Mouse (Mus musculus): Measurements from ENCODE around the gene Cdca7l.
A peak's percentile ranks its signal among the peaks of the same experiment; 100 is the strongest.
"Not testable (repeated sequence)": the region's sequence is repeated elsewhere in the genome, so short reads cannot be mapped to it uniquely, and the experiment has no call there.

Gene Cdca7l

DNA sequence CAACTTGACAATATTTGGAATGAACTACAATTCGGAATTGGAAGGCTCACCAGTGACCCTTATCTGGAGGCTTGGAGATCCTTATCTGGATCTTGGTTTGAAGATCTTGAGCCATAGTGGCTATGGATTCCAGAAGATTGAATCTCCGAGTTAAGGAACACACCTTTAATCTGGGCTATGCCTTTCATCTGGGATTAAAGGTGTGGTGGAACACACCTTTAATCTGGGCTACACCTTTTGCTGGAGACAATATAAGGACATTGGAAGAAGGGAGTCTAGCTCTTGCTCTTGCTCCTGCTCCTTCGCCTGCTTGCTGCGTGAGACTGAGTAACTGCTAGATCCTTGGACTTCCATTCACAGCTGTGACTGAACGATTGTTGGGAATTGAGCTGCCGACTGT, at the start of gene Cdca7l:
TSS of gene Cdca7l (plus strand) at position 301 of the 400 bp plus-strand sequence.
- not testable (repeated sequence) for DNase-seq (ENCODE audit: low read depth)

DNA sequence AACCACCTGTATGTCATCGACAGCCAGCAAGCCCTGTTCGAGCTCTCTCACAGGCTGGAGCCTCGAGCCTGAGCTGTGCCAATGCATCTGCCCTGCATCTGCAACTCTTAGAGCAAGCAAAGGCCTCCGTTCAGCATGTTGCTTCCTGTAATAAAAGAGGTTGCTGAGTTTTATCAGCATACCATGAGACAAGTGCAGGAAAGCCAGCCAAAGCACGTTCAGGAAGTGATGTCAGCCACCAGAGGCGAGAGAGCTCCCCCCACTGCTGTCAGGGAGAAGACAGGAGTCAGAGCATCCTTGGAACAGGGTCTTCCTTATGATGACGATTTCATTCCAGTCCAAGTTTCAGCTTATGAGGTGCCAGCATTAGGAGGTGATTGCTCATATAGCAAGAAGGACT, 48.1 kb upstream of the Cdca7l start:
- DNase-seq (ENCODE audit: low read depth): no peak

DNA sequence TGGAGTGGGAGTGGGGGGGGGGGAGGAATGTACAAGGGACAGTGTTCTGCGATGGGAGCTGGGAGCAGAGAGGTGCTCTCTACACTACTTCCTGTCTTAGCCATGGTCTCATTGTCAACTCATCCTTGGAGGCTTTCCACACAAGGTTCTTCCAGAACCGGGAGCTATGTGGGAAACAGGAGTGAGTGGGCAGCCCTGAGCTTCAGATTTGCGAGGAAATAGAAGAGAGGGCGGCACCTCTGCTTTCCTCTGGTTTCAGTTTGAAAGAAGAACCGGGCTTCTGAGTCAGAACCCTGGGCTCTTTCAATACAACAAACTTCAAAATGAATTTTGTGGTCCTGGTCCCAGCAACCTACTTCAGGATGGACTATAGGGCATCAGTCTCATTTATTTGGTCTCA, 43.7 kb upstream of the Cdca7l start:
- no peak for DNase-seq (ENCODE audit: low read depth)

DNA sequence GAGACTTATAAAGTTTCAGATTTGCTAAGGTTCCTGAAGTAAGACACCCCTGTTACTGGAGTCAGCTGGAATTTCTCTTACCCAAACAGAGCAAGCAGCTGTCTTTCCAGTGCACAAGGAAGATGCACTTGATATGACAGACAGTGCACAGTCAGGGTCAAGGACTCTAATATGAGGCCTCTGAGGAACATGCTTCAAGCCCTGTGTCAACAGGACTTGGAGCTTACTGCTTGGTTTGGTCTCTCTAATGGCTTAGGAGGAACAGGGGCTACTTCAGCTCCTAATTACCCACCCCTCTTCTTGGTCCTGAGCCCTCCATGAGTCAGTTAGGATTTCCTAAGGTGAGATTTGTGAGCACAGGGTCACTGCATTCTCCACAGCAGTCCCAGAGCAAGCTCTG, 43.2 kb upstream of the Cdca7l start:
- DNase-seq (ENCODE audit: low read depth): no peak

DNA sequence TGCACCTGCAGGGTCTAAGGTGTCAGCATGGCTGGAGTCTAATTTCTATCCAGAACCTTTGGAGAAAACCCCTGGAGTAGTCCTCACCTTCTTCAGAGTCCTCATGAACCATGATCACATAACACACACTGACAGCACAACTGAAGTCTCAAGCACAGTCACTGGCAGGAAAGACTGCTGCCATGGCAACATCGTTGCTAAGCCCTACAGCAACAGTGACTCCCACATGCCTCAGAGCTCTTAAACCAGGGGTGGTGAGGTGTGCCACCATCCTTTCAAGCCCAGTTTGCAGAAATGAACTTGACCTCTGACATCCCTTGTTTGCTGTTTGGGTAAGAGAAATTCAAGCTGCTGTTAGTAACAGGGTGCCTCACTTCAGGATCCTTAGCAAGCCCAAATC, 42.4 kb upstream of the Cdca7l start:
- no peak for DNase-seq (ENCODE audit: low read depth)

DNA sequence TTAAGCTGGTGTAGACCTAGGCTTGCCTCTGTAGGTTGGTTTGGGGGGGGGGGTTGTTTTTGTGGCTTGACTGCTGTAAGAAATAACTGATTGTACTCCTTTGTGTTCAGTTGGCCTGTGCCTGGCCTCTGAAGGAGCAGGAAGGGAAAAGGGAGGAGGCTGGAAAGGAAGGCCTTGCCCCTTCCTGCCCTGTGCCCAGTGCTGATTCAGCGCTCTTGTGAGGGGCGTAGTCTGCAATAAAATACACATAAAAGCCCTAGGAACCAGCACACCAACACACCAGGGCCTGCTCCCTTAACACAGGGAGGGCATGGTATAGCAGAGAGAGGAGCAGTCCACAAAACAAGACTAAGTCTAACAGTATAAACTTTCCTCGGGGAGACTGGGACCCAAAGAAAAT, 40.8 kb upstream of the Cdca7l start:
- DNase-seq (ENCODE audit: low read depth): no peak

DNA sequence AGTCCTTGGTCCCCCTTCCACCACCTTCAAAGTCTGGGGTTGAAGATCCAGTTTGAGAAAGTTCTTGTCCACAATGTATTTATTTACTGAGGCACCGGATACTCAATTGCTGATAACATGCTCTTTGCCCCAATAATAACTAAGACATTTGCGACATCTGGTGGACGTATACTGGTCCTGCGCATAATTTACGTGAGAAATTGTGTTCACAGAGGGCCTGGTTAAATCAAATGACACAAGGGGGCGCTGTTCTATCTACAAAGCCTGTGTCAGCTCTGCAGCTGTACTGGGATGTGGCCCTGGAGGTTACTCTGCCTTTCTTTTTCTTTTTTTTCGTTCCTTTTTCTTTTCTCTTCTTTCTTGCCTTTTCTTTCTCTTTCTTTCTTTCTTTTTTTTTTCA, 39.2 kb upstream of the Cdca7l start:
- peak; percentile 88 for DNase-seq (ENCODE audit: low read depth)

DNA sequence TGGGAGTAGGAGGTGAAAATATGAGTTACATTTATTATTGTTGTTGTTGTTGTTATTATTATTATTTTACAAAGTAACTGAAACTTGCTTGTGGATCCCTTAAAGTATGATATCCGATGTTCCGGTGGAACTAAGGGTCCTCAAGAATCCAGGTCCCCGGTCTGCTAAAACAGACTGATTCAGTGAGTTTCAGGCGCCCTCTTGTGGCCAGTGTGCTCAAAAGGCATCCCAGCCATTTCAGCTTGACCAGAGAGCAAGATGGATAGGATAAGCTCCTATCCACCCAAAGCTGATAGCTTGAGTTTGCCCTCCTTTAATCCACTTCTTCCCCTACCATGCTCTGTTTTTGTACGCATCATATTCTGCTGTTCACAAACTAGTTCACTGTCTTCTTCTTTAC, 35.0 kb upstream of the Cdca7l start:
- peak; percentile 80 for DNase-seq (ENCODE audit: low read depth)

DNA sequence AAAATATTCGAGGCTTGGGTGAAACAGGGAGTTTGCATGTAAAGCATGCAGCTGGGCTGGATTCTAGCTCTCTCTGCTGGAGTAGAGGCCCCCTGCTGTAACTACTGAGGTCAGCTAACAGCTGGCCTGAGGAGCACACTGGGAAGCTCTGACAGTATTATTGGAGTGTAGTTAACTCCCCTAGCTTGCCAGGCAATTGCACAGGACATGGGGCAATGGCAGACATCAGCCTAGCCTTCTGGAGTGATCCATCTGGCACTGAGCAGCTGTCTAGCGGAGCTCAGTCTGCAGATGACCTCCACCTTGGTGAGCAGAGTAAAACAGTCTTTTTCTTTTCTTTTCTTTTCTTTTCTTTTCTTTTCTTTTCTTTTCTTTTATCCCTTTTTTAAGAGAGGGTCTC, 33.9 kb upstream of the Cdca7l start:
- DNase-seq (ENCODE audit: low read depth): no peak

DNA sequence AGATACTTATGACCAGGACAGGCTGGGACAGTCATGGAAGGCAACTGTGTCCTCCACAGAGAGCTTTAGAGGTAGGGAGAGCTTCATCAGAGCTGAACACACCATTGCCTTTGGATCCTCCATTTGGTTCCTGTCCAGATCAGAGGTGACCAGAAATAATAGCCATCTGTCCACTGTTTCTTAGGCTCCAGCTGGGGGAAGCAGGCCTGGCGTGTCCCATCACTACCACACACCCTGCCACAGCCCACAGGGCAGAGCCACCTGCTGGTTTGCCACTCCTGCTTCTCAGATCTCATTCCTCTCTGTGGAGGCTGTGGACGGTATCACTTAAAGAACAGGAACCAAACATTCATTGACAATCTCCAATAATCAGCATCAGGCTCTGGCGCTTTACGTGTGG, 32.9 kb upstream of the Cdca7l start:
- no peak for DNase-seq (ENCODE audit: low read depth)

DNA sequence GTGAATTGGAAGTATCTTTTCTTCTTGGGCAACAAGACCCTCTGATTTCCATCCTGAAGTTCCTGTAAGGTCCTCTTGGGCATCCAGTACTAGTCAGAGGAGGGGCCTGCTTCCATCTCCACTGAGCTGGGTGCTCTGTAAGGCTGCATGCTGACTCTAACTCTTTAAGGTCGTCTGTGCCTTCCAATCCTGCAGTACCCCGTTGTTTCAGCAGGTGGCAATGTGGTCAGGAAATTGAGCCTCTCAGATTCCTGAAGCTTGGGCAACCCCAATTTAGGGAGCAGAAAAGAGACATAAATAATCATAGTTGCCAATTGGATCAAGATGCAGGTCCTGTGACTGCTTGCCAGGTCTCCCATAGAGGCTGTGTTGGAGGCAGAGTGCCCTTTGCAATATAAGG, 31.5 kb upstream of the Cdca7l start:
- peak; percentile 76 for DNase-seq (ENCODE audit: low read depth)

DNA sequence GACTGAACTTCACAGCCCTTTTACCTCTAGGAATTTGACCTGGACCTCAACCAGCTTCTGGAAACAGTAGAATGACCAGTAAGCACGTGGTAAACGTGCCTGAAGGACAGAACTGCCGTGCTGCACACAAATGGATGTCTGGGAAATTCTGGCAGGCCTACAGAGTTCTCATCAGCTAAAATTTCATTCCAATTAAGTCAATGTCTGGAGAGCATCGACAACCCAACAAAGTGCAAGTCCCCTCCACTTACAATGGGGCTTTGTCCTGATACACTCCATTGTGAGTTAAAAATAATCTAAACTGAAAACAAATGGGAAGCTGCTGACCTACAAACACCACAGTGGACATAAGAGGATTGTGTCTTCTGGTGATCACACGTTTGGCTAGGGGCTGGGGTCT, 27.2 kb upstream of the Cdca7l start:
- DNase-seq (ENCODE audit: low read depth): no peak

DNA sequence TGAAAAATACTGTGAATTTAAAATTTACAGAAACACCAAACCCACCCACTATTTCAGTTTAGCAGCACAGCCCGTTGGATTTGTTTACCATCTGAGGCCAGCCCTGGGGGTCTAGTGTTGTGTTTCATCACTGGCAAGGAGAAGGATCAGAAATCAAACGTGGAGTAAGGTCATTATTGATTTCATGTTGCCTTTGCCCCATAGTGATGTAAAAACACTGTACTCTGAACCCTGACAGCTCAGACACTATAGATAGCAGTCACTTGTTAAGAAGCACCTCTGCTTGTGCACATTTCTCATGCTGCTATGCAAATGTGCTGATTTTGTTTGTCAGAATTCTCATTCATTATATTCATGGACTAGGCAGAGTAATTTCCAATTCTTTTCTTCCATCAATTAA, 22.7 kb upstream of the Cdca7l start:
- DNase-seq (ENCODE audit: low read depth): no peak

DNA sequence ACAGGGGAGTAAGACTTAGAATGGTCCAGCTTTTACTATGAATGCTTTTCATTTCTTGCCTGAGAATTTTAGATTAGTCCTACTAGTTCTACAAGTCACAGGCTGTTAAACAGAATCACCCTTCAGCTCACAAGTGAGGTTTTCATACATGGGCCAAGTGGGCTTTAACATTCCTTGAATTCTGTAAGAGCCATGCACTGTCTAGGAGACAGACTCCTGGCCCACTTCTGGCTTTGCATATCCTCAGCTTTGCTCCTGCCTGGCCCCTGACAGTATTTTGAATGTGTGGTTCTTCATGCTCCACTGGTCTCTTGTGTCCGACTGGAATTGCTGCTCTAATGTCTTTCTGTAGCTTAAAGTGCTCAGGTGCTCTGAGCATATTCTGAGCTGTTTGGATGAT, 20.7 kb upstream of the Cdca7l start:
- no peak for DNase-seq (ENCODE audit: low read depth)

DNA sequence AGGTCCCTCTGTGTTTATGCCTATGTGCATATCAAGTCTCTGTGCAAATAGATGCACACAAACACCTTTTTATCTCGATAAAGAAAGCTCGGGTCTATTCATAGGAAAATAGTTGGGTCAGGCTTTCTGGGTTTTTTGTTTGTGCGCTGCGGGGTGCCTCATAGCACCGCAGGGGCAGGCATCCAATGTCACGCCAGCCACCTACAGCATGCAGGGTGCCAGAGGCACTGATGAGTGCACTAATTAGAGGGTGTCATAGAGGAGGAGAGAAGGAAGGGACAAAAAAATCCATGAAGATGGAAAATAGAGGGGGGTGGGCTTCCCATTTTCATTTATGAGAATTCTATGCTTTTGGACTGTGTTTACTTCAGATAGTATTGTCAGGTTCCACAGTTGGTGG, 17.5 kb upstream of the Cdca7l start:
- no peak for DNase-seq (ENCODE audit: low read depth)

DNA sequence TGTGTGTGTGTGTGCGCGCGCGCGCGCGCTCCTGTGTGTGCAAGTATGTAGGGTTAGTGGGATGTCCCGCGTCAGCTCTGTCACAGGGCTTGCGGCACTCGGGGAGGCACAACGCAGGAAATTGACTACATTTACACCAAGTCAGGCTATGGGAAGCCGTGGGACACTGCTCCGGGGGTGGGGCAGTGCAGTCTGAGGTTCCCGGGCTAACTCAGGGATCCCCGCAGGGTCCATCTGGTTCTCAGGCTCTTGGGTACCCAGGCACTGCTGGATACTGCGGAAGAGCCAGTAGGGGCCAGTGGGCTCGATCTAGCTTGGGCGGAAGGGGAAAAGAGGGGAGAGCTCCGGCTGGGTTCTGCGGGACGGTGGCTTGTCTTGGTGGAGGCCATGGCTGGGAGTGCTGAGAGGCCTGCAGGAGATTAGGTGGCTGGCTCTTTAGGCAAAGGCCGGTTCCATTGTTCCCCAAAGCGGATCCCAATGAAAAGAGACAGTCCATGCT, 15.5 kb upstream of the Cdca7l start:
- no peak for DNase-seq (ENCODE audit: low read depth)

DNA sequence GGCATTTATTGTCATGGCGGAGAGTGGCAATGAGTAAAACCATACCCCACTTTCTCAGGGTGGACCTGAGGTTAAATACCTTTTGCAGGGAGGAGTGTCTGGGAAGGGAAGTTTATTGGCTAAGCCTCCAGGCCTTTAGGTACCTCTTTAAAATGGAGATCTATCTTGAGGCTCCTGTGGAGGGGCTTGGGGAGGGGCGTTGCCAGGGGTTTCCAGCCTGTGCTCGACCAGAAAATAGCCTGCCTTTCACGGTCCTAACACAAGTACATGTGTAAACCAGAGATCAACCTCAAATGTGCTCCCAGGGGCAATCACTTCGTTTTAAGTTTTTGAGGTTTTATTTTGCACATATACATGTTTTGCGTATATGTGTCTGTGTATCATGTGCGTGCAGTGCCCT, 15.1 kb upstream of the Cdca7l start:
- DNase-seq (ENCODE audit: low read depth): no peak

DNA sequence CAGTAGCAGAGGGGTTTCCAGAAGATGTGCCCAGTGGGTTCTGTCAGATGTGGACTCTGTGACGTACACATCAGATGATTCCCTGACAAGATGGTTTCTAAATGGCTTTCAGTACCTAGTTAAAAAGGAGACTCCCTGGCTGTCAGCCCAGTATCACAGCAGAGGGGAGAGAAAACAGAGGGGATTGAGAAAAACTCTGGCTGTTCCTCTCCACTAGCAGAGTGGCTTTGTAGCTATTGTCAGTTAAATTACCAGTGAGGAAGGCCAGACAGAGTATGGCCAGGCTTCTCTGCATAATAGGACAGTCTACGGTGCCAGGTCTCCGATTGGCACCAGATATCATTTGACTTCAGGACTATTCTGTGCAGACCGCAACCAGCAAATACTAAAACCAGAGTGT, 8.8 kb upstream of the Cdca7l start:
- DNase-seq (ENCODE audit: low read depth): no peak

DNA sequence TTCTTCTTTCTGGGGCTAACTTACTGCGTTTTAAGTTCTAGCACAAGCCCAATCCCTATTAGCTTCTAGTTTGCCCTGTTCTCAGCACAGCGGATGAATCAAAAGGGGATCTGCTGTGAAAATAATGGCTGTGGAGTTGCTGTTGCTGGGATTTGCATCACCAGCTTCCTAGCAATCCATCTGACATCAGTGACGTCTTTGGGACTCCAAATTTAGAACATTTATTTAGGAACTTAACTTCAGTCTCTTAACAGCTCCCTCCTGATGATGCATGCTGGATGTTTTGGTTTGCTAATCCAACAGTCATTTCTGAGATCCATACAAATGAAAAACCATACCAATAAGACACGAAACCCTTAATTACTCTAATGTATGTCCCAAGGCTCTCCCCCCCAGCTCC, 1.5 kb downstream of the Cdca7l start:
- DNase-seq (ENCODE audit: low read depth): no peak

DNA sequence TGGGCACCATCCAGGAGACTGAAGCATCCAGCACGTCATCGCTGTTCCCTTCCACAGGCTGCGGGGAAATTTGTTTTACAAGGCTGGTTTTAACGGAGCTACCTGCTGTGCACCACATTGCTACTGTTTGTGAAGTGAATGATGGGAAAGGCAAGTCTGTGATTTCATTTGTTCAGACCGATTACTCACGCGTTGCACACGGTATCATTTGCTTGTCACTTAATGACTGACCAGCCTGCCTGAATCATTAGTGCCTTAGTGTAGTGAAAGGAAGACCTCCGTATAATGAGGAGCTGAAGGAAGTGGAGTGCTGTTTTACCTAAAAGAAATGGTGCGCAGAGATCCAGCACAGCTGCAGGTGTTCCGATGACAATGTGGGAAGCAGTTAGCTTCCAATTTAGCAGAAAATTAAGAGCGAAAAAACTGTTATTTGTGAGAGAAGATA, 1.9 kb downstream of the Cdca7l start:
- no peak for DNase-seq (ENCODE audit: low read depth)

DNA sequence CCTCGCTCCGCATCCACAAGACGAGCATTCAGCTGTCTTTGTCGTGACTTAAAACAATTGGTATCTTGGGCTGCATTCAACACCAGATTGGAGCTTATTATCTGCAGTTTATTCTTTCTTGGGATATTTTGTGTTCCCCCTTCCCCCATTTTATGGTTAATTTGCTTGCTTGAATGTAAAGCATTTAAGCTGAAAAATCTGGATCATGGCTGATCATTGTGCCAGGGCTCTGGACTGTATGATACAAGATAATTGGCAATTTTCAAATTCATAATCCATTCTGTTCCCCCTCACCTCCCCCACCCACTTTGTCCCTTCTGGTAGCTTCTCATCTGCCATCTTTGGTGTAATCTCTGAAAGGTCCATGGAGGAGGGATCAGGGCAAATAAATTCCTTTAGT, 2.4 kb downstream of the Cdca7l start:
- DNase-seq (ENCODE audit: low read depth): no peak

DNA sequence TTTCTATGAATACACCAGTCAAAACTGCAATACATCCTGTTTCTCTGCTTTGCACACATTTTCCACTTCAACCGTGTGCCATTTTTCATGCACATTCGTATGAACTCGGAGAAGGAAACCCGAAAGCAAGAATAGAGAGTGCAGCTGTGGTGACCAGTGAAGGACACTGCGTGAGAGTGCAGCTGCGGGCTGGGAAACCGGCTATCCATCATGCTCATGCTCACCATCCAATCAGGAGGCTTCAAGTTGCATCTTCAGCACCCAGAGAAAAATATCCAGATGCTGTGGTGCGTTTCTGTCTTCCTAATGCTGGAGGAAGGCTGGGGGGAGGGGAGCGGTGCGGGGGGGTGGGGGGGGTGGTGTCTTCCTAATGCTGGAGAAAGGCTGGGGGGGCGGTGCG, 3.5 kb downstream of the Cdca7l start:
- DNase-seq (ENCODE audit: low read depth): no peak

DNA sequence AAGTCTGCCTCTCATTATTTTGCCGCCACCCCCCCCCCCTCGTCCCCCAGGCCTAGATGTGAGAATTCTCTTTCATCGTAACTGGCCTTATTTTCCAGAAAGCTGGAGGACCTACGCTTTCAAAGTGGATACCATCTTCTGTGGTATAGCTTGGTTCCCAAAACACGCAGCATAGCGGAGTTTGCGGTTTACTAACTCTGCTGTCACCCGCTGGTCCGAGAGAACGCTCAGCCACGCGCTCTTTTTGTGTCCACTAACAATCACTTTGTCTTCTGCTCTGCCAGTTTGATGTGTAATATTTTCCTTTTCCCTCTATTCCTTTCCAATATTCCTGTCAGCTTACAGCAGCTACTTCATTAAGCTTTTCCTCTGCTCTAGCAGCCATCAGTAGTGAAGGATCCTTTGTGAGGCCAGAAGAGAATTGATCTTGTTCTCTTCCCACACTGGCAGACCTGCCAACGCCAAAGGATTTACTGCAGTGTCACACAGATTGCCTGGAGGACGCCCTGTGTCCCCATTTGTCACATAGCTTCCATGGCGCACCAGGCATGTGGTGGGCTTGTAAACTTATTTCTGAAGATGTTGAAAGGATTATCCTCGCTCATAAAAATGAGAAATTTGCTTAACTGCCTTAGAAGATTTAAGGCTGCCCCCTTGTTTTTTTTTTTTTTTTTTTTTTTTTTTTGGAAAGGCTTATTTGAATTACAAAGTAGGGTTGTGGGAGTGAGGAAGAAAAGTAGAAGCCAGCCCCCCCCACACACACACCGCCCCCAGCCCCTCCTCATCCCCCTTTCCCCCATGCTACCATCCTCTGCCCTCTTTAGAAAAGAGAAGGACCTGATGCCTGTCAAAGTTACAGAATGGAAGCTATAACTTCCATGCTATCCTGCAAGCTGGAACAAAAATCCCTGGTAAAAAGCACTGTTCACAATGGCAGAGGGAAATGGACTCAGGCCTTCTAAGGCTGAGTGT, 4.6 kb downstream of the Cdca7l start:
- DNase-seq (ENCODE audit: low read depth): no peak
